Mouse (Mus musculus): ENCODE measurements at regions not wholly inside any gene's neighbourhood (a gene's known extent, or its start where the extent isn't known, plus 50 kb on each side); places are given as distances from the start of the nearest gene placed in this dataset.

- peak; percentile 0 to 1 for DNase-seq (ENCODE audit: low spot score in 2 of 2)
Observed at GRCm38 (mm10) chrY:89267946-89268345, 215.3 kb downstream of the Gm21294 start.
